Mouse (Mus musculus) lung, postnatal 0 days (tissue): Measurements from ENCODE around the gene Frmd8.

ENCODE experiments used
- CTCF ChIP-seq: IDR thresholded peaks from 2 replicates; pipeline ENCODE4 v1.5.1; 2016; ENCODE audit warnings: antibody characterized with exemption, mild to moderate bottlenecking
- EP300 ChIP-seq: IDR thresholded peaks from 2 replicates; pipeline ENCODE4 v1.6.1; 2016; ENCODE audit warnings: antibody characterized with exemption, mild to moderate bottlenecking, control low read depth

DNA sequence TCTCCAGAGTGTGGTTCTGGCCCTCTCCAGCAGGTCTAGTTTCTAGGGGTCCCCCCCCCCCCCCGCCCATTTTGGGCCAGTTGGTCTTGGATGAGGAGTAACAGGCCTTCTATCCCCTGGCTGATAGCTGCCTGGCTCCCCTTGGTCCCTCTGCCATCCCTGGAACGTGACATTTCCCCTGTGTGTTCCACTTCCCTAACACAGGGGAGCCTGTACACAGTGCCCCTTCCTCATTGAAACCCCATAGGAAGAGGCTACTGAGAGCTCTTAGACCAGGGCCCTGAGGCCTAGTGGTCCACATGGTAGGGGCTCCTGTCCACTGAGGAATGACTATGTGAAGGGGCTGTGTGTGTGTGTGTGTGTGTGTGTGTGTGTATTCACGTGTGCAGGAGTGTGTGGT, 67.3 kb downstream of the Frmd8 start:
- TF ChIP-seq CTCF (no peak), EP300 (no peak)
